ENCODE assay signal across 24 mouse cellular contexts in the genomic region with DNA sequence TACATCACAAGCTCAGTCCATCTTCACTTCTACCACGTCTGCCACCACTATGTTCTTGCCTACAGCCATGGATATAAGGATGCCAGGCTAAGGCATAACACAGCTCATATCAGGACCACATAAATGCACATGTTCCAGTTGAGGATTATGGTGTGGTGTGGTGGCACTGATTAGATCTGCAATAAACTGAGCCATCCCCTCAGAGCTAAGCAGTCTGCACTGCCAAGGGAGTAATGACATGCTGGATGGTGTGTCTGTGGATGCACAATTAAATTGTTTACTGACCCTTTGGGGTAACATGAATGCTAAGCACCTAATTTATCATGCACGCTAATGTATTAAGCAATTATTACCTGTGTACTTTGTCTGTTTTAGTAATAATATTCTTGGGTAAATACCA.
"Had no signal": no experiment of that assay in that cellular context is flagged by ENCODE, and none has a peak within 500 bp of the region (broad histone marks: within the 10 kb centered on the region; RNA-seq: fewer than 3 reads in every experiment).

No protein-coding gene starts in this region.

- H3K9me3 ChIP-seq: limb, embryonic 10.5 days; limb, embryonic 13.5 days; liver, embryonic 12.5 days; liver, embryonic 15.5 days; lung, embryonic 15.5 days had no signal

- H3K4me2 ChIP-seq: limb, embryonic 13.5 days; liver, embryonic 12.5 days; liver, embryonic 15.5 days; lung, embryonic 15.5 days had no signal

- H3K27me3 ChIP-seq: limb, embryonic 13.5 days; liver, embryonic 12.5 days; liver, embryonic 15.5 days; lung, embryonic 15.5 days had no signal

- H3K4me3 ChIP-seq: layer of hippocampus, adult 2 months; limb, embryonic 10.5 days; limb, embryonic 13.5 days; liver, embryonic 12.5 days; liver, embryonic 15.5 days; lung, embryonic 15.5 days; myocyte had no signal

- H3K9ac ChIP-seq: limb, embryonic 13.5 days; liver, embryonic 12.5 days; liver, embryonic 15.5 days; lung, embryonic 15.5 days had no signal

- DNase-seq: kidney, adult 2 months; kidney, postnatal 25 days; layer of hippocampus, adult 9-11 months; liver; lung, adult 18-20 months; lung, postnatal 10 days; lung, postnatal 36 days; right cerebral cortex, adult 18-20 months; right cerebral cortex, postnatal 14 days; right cerebral cortex, postnatal 4 days; thymus, adult 2 months; thymus, postnatal 14 days; thymus, postnatal 4 days had no signal

- H3K36me3 ChIP-seq: limb, embryonic 10.5 days; limb, embryonic 13.5 days; liver, embryonic 12.5 days; liver, embryonic 15.5 days; lung, embryonic 15.5 days had no signal

- H3K27ac ChIP-seq: kidney, postnatal 0 days; layer of hippocampus, adult 2 months; limb, embryonic 10.5 days; limb, embryonic 13.5 days; liver, embryonic 12.5 days; liver, embryonic 15.5 days; lung, embryonic 15.5 days; stomach, postnatal 0 days had no signal

- H3K4me1 ChIP-seq: limb, embryonic 10.5 days; limb, embryonic 13.5 days; liver, embryonic 12.5 days; liver, embryonic 15.5 days; lung, embryonic 15.5 days had no signal

- ATAC-seq: intestine, postnatal 0 days; liver, embryonic 12.5 days; midbrain, embryonic 16.5 days had no signal
